Mouse (Mus musculus) CH12.LX (cell line): ENCODE data around the gene Gm11042. TPM values are rescaled to one million over a fixed set of nuclear protein-coding genes. Genes with fewer than 3 reads are reported as not detected.

Source experiments
- DNase-seq: peaks from one replicate; pipeline ENCODE4 v3.0.0-alpha.2; 2013; ENCODE audit errors: extremely low read depth
- H3K27ac ChIP-seq: 2 replicates; pipeline ENCODE4 v1.5.1; 2012; ENCODE audit warnings: low read depth, mild to moderate bottlenecking, control low read depth, moderate library complexity; ENCODE audit not compliant: insufficient read depth
- H3K27me3 ChIP-seq: replicated peaks from 2 replicates; pipeline ENCODE3; 2012; ENCODE audit warnings: inconsistent platforms
- H3K36me3 ChIP-seq, 2 experiments: replicated peaks in 1 of 2; 2 replicates each; pipeline versions ENCODE3 to v1.6.1; 2012; ENCODE audit warnings: inconsistent platforms in 1 of 2, low read length in 1 of 2, mild to moderate bottlenecking in 1 of 2, mixed read lengths in 1 of 2, moderate library complexity in 1 of 2; ENCODE audit not compliant: control insufficient read depth in 1 of 2, insufficient read depth in 1 of 2
- H3K4me1 ChIP-seq, 2 experiments: 2 replicates each; pipeline ENCODE4 v1.6.1; 2012; ENCODE audit warnings: inconsistent platforms in 1 of 2, moderate library complexity in 1 of 2; ENCODE audit not compliant: insufficient read depth in 2 of 2, control insufficient read depth in 1 of 2
- H3K4me2 ChIP-seq: 2 replicates; pipeline ENCODE4 v1.6.1; 2012; ENCODE audit warnings: low read depth, mild to moderate bottlenecking, control low read depth; ENCODE audit not compliant: poor library complexity, insufficient read depth, severe bottlenecking
- H3K4me3 ChIP-seq, 3 experiments: fragments of 150-350 bp in 1 of 3; sonication (generic) in 1 of 3; replicated peaks in 1 of 3; 2 replicates each; pipeline versions ENCODE3 to v1.5.1; 2011 to 2012; ENCODE audit warnings: low read depth in 2 of 3, low read length in 2 of 3, mild to moderate bottlenecking in 2 of 3, moderate library complexity in 2 of 3, control low read depth in 1 of 3, improper control_type of control experiment in 1 of 3, inconsistent platforms in 1 of 3, mixed read lengths in 1 of 3; ENCODE audit not compliant: poor library complexity in 1 of 3
- H3K79me2 ChIP-seq: replicated peaks from 2 replicates; pipeline ENCODE4 v1.6.1; 2012; ENCODE audit warnings: mild to moderate bottlenecking, moderate library complexity; ENCODE audit not compliant: control insufficient read depth, poor library complexity, insufficient read depth, severe bottlenecking; ENCODE audit errors: extremely low read depth
- H3K9ac ChIP-seq: 2 replicates; pipeline ENCODE4 v1.6.1; 2012; ENCODE audit warnings: low read depth, mild to moderate bottlenecking, control low read depth, moderate library complexity; ENCODE audit not compliant: insufficient read depth
- H3K9me3 ChIP-seq: replicated peaks from 2 replicates; pipeline ENCODE3; 2012; ENCODE audit warnings: low read length, inconsistent platforms, mixed read lengths
- CHD2 ChIP-seq: IDR thresholded peaks from 2 replicates; pipeline ENCODE4 v1.6.1; 2011; ENCODE audit warnings: low read length, improper control_type of control experiment
- CTCF ChIP-seq, 2 experiments: IDR thresholded peaks in 1 of 2; conservative IDR thresholded peaks in 1 of 2; 2 replicates each; pipeline ENCODE4 v1.5.1; 2011 to 2012; ENCODE audit warnings: low read depth in 2 of 2, low read length in 2 of 2, improper control_type of control experiment in 1 of 2, inconsistent platforms in 1 of 2, mild to moderate bottlenecking in 1 of 2, moderate library complexity in 1 of 2
- ELF1 ChIP-seq: IDR thresholded peaks from 2 replicates; pipeline ENCODE4 v1.6.1; 2014; ENCODE audit warnings: low read depth, mild to moderate bottlenecking, inconsistent platforms, low read length, improper control_type of control experiment
- EP300 ChIP-seq: IDR thresholded peaks from 2 replicates; pipeline ENCODE4 v1.6.1; 2011; ENCODE audit warnings: low read length, improper control_type of control experiment
- HCFC1 ChIP-seq: IDR thresholded peaks from 2 replicates; pipeline ENCODE4 v1.6.1; 2012; ENCODE audit warnings: low read depth, mild to moderate bottlenecking, inconsistent platforms, low read length, improper control_type of control experiment
- IRF4 ChIP-seq: IDR thresholded peaks from 2 replicates; pipeline ENCODE4 v1.6.1; 2014; ENCODE audit warnings: low read depth, mild to moderate bottlenecking, inconsistent platforms, low read length, improper control_type of control experiment
- JUND ChIP-seq: conservative IDR thresholded peaks from 2 replicates; pipeline ENCODE4 v1.6.1; 2011; ENCODE audit warnings: low read depth, low read length, improper control_type of control experiment
- MAX ChIP-seq: IDR thresholded peaks from 2 replicates; pipeline ENCODE4 v1.6.1; 2011; ENCODE audit warnings: low read length, improper control_type of control experiment
- NELFE ChIP-seq: IDR thresholded peaks from 2 replicates; pipeline ENCODE4 v1.6.1; 2011; ENCODE audit warnings: low read depth, low read length, improper control_type of control experiment
- NRF1 ChIP-seq: IDR thresholded peaks from 2 replicates; pipeline ENCODE4 v1.6.1; 2014; ENCODE audit warnings: low read depth, mild to moderate bottlenecking, inconsistent platforms, low read length, improper control_type of control experiment, moderate library complexity
- POLR2A ChIP-seq: IDR thresholded peaks from 2 replicates; pipeline ENCODE4 v1.6.1; 2011; ENCODE audit warnings: low read depth, mild to moderate bottlenecking, improper control_type of control experiment, low read length
- RAD21 ChIP-seq: IDR thresholded peaks from 2 replicates; pipeline ENCODE4 v1.6.1; 2011; ENCODE audit warnings: low read depth, mild to moderate bottlenecking, low read length, improper control_type of control experiment, moderate library complexity
- RCOR1 ChIP-seq: conservative IDR thresholded peaks from 2 replicates; pipeline ENCODE4 v1.6.1; 2012; ENCODE audit warnings: low read depth, mild to moderate bottlenecking, inconsistent platforms, low read length, improper control_type of control experiment
- SMC3 ChIP-seq: IDR thresholded peaks from 2 replicates; pipeline ENCODE4 v1.6.1; 2011; ENCODE audit warnings: low read depth, low read length, improper control_type of control experiment
- TBP ChIP-seq: conservative IDR thresholded peaks from 2 replicates; pipeline ENCODE4 v1.6.1; 2011; ENCODE audit warnings: low read depth, low read length, improper control_type of control experiment
- TCF12 ChIP-seq: IDR thresholded peaks from 2 replicates; pipeline ENCODE4 v1.6.1; 2014; ENCODE audit warnings: low read depth, mild to moderate bottlenecking, inconsistent platforms, low read length, improper control_type of control experiment
- ZKSCAN1 ChIP-seq: IDR thresholded peaks from 2 replicates; pipeline ENCODE4 v1.6.1; 2012; ENCODE audit warnings: low read depth, inconsistent platforms, low read length, improper control_type of control experiment, borderline replicate concordance
- ZMIZ1 ChIP-seq: IDR thresholded peaks from 2 replicates; pipeline ENCODE4 v1.6.1; 2012; ENCODE audit warnings: low read depth, mild to moderate bottlenecking, inconsistent platforms, low read length, improper control_type of control experiment
- ZNF384 ChIP-seq: IDR thresholded peaks from 2 replicates; pipeline ENCODE4 v1.6.1; 2012; ENCODE audit warnings: low read depth, low read length, improper control_type of control experiment, inconsistent platforms
- dilution Hi-C: fragments of 300-500 bp; cut with MboI; formaldehyde crosslinking; loops from 2 replicates; pipeline ENCODE4 v1.14.3; 2020; ENCODE audit warnings: low sequenced_read_pairs; ENCODE audit not compliant: extremely low pct_unique_long_range_greater_than_20kb, extremely low pct_ligation_motif_present
- in situ Hi-C: fragments of 300-500 bp; cut with MboI; formaldehyde crosslinking; loops from 3 replicates; pipeline ENCODE4 v1.14.3; 2019; ENCODE audit warnings: low sequenced_read_pairs, low pct_ligation_motif_present, low pct_unique_long_range_greater_than_20kb, mixed read lengths
- polyA plus RNA-seq: library from polyadenylated mRNA; unstranded; fragments of >175 nt; gene quantifications from 2 replicates; pipeline ENCODE4 v1.2.1, GENCODE M21; 2012; ENCODE audit warnings: low read depth; ENCODE audit not compliant: insufficient read length
- total RNA-seq, 2 experiments: library from RNA; depleted of rRNA; stranded (reverse); fragments of 300-350 nt in 1 of 2; fragments of >200 nt in 1 of 2; gene quantifications; 2 replicates each; pipeline ENCODE4 v1.2.3; 2012 to 2014

The Gm11042 gene
- not detected in 2 replicates for total RNA-seq (2012; rRNA removed)
- not detected in 2 replicates for total RNA-seq (2014; rRNA removed)
- not detected in 2 replicates for polyA plus RNA-seq

DNA sequence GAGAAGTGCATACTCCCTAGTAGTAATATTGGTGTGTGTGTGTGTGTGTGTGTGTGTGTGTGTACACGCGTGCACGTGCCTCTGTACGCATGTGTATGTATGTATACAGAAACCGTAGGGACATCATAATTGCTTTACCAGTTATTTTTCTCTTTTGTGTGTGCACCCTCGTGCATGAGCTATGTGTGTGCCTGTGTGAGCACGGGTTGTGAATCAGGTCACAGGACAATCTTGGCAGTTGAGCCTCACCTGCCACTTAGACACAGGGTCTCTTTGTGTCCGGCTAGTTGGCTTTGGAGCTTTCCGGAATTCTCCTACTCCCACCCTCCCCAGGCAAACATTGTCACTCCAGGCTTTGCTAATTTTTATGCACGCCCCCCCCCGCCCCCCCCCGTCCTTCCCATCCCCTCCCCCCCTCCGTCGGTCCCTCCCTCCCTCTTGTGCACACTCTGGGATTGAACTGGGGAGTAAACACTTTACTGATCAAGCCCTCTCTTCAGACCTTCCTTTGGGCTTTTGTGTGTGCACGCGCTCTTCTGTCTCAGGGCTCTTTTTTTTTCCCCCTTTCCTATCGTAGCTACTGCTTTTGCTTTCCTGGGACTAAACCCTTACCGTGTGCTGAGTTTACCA, at the start of gene Gm11042:
Gm11042 (minus strand) TSS at position 51 of the 630 bp plus-strand sequence.
- Histone ChIP-seq H3K4me2 (peak within 1 kb of the TSS; percentile 91), H3K4me3 (peak within 1 kb of the TSS; percentile 48 to 60 (median 53)), H3K27me3 (no peaks in the 10 kb centered on the region), H3K9me3 (no peaks in the 10 kb centered on the region), H3K36me3 (no peaks in the 10 kb centered on the region), H3K27ac (no peak within 1 kb of the TSS), H3K9ac (peak within 1 kb of the TSS; percentile 49; the same call in 1 of the 2 replicates), H3K4me1 (peaks cover 3% of the 10 kb centered on the region in 2 experiments; a peak in 3 of 4 replicates), H3K79me2 (no peaks in the 10 kb centered on the region)
- no peak for TF ChIP-seq ZMIZ1
- TF ChIP-seq IRF4: no peak
- TF ChIP-seq ZKSCAN1: no peak
- no peak for TF ChIP-seq ZNF384
- TF ChIP-seq SMC3: no peak
- TF ChIP-seq NRF1: no peak
- no peak for TF ChIP-seq CTCF (conservative IDR thresholded peaks at IDR 0.05 in 1 of 2, IDR thresholded peaks at IDR 0.05 in 1 of 2; ENCODE audit: low read depth in 2 of 2, low read length in 2 of 2)
- TF ChIP-seq MAX: no peak
- no peak for TF ChIP-seq NELFE
- no peak for TF ChIP-seq EP300
- TF ChIP-seq TCF12: no peak
- no peak for TF ChIP-seq POLR2A
- TF ChIP-seq TBP: no peak
- in situ Hi-C loops: loop anchor here (10.0 kb wide), 1 partner anchor 1078 kb away; no protein-coding TSS in a partner anchor
- dilution Hi-C loops: no loop called here
- no peak for DNase-seq

DNA sequence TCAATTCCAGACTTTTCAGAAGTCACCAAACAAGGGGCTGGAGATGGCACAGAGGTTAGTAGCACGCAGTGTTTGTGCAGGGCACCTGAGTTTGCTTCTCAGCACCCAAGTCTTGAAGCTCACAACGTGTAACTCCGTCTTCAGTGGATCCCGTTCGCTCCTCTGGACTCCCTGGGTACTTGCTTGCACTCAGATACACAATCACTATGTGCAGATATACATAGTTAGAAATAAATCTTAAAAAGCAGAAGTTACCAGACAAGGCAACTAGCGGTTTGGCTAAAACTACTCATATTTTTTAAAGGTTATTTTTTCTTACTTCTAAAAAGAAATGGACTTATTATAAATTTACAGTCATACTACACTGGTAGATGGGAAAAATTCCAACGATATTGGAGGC, 48.3 kb upstream of the Gm11042 start:
- no peaks in the 10 kb centered on the region for H3K27me3 ChIP-seq
- no peak for DNase-seq
- H3K36me3 ChIP-seq: no peaks in the 10 kb centered on the region
- H3K9me3 ChIP-seq: no peaks in the 10 kb centered on the region
- TF ChIP-seq SMC3 (no peak), JUND (no peak), ELF1 (no peak), ZKSCAN1 (no peak), HCFC1 (no peak), RAD21 (no peak), CHD2 (no peak), EP300 (no peak), RCOR1 (no peak)
- no peaks in the 10 kb centered on the region for H3K4me1 ChIP-seq
- in situ Hi-C loops (no loop called here), dilution Hi-C loops (no loop called here)
- H3K4me2 ChIP-seq: no peak overlapping the region
- H3K79me2 ChIP-seq: no peaks in the 10 kb centered on the region
- H3K9ac ChIP-seq: no peak overlapping the region
- no peak overlapping the region for H3K27ac ChIP-seq
- H3K4me3 ChIP-seq: no peak overlapping the region
